Mouse (Mus musculus) cerebellum, postnatal 14 days (tissue): ENCODE measurements around the gene Usp24.

Experiments used
- DNase-seq, 2 experiments: peaks; one replicate each; pipeline ENCODE4 v3.0.0; 2021; ENCODE audit warnings: mixed read lengths in 2 of 2

Usp24 gene

GRCm38 (mm10) chr4:106315921-106316350 lies at the start of gene Usp24:
TSS of gene Usp24 (plus strand) at chr4:106316213.
- peak; percentile 68 to 80 for DNase-seq

GRCm38 (mm10) chr4:106276937-106277336 lies 39.1 kb upstream of the Usp24 start:
- DNase-seq: no peak

- DNase-seq: no peak
Observed at GRCm38 (mm10) chr4:106279177-106279576, 36.8 kb upstream of the Usp24 start.

- peak; percentile 32 to 35 for DNase-seq
Observed at GRCm38 (mm10) chr4:106281128-106281491, 34.9 kb upstream of the Usp24 start.

GRCm38 (mm10) chr4:106281492-106282122 lies 34.4 kb upstream of the Usp24 start:
- DNase-seq: peak; percentile 91 to 93

- DNase-seq: no peak
Observed at GRCm38 (mm10) chr4:106282123-106282510, 33.9 kb upstream of the Usp24 start.

- no peak for DNase-seq
Observed at GRCm38 (mm10) chr4:106286958-106287743, 28.9 kb upstream of the Usp24 start.

GRCm38 (mm10) chr4:106290201-106290600 lies 25.8 kb upstream of the Usp24 start:
- no peak for DNase-seq

GRCm38 (mm10) chr4:106292823-106293222 lies 23.2 kb upstream of the Usp24 start:
- no peak for DNase-seq

- DNase-seq: no peak
Observed at GRCm38 (mm10) chr4:106293378-106294090, 22.5 kb upstream of the Usp24 start.

- no peak for DNase-seq
Observed at GRCm38 (mm10) chr4:106295696-106296095, 20.3 kb upstream of the Usp24 start.

- DNase-seq: no peak
Observed at GRCm38 (mm10) chr4:106296412-106297086, 19.5 kb upstream of the Usp24 start.

GRCm38 (mm10) chr4:106301346-106301745 lies 14.7 kb upstream of the Usp24 start:
- no peak for DNase-seq

GRCm38 (mm10) chr4:106308090-106308489 lies 7.9 kb upstream of the Usp24 start:
- no peak for DNase-seq

GRCm38 (mm10) chr4:106312651-106313050 lies 3.4 kb upstream of the Usp24 start:
- DNase-seq: no peak

- DNase-seq: no peak
Observed at GRCm38 (mm10) chr4:106313070-106313469, 2.9 kb upstream of the Usp24 start.

GRCm38 (mm10) chr4:106313874-106314273 lies 2.1 kb upstream of the Usp24 start:
- no peak for DNase-seq

GRCm38 (mm10) chr4:106314291-106314690 lies 1.7 kb upstream of the Usp24 start:
- no peak for DNase-seq

GRCm38 (mm10) chr4:106316351-106317178 lies 552 bp downstream of the Usp24 start:
- DNase-seq: peak; percentile 74 to 75

GRCm38 (mm10) chr4:106317179-106318055 lies 1.4 kb downstream of the Usp24 start:
- DNase-seq: peak; percentile 12 to 22

- peak in 1 of 2 experiments; percentile 16 for DNase-seq
Observed at GRCm38 (mm10) chr4:106318208-106318607, 2.2 kb downstream of the Usp24 start.
